In the genomic region with DNA sequence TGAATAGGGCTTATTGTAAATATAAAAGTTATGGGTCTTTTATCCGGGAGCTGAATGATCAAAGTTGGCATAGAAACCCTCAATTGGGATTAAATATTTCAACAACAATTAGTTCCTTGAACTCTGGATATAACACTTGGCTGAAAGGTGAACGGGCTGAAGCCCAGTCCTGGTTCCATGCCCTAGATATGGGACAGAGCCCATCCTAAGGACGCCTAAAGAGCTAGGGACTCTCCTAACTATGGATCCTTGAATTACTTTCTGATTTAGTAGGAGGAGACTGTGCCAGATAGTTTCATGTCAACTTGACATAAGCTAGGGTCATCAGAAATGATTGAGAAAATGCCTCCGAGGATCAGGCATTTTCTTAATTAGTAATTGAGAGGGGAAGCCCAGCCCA, we compare ENCODE assay signal across 17 mouse cellular contexts.
DNase-seq lines count a peak whose midpoint lies in the region; ATAC-seq and TF ChIP-seq lines count a peak whose summit lies in the region.
"Had no signal": no experiment of that assay in that cellular context is flagged by ENCODE, and none has a peak within 500 bp of the region (broad histone marks: within the 10 kb centered on the region; RNA-seq: fewer than 3 reads in every experiment).

No protein-coding gene starts in this region.

- H3K9me3 ChIP-seq in heart, embryonic 14.5 days (ENCODE audit: control insufficient read depth, low read length): no peaks in the 10 kb centered on the region
- no peaks in the 10 kb centered on the region for H3K9me3 ChIP-seq in lung, embryonic 14.5 days (ENCODE audit: low read depth, low read length)
- H3K9me3 ChIP-seq in embryonic facial prominence, embryonic 14.5 days (ENCODE audit: control insufficient read depth, low read length): no peaks in the 10 kb centered on the region
- H3K9me3 ChIP-seq: forebrain, embryonic 13.5 days; intestine, embryonic 15.5 days; limb, embryonic 12.5 days; liver, embryonic 15.5 days; midbrain, embryonic 15.5 days; neural tube, embryonic 12.5 days had no signal

- no peak for ATAC-seq in heart, embryonic 14.5 days (ENCODE audit: insufficient number of reproducible peaks, insufficient read depth, low FRiP score, low read depth)
- no peak for ATAC-seq in lung, embryonic 14.5 days (ENCODE audit: insufficient read depth)
- no peak for ATAC-seq in embryonic facial prominence, embryonic 14.5 days (ENCODE audit: low read depth)
- no peak for ATAC-seq in inflammation-experienced regulatory T-cells, adult 6 months
- ATAC-seq: midbrain, embryonic 15.5 days had no signal

- no peak for TF ChIP-seq CTCF in lung, embryonic 14.5 days (IDR thresholded peaks at IDR 0.05; ENCODE audit: low read depth)

- no peaks in the 10 kb centered on the region for H3K27me3 ChIP-seq in heart, embryonic 14.5 days (ENCODE audit: control insufficient read depth, insufficient read depth, low read length)
- no peaks in the 10 kb centered on the region for H3K27me3 ChIP-seq in lung, embryonic 14.5 days (ENCODE audit: insufficient read depth, low read length)
- H3K27me3 ChIP-seq in embryonic facial prominence, embryonic 14.5 days (replicated peaks; ENCODE audit: control insufficient read depth, insufficient read depth, low read length): no peaks in the 10 kb centered on the region
- H3K27me3 ChIP-seq: forebrain, embryonic 13.5 days; intestine, embryonic 15.5 days; limb, embryonic 12.5 days; liver, embryonic 15.5 days; midbrain, embryonic 15.5 days; neural tube, embryonic 12.5 days had no signal

- no peak overlapping the region for H3K9ac ChIP-seq in heart, embryonic 14.5 days (ENCODE audit: low read length)
- no peak overlapping the region for H3K9ac ChIP-seq in lung, embryonic 14.5 days
- H3K9ac ChIP-seq in embryonic facial prominence, embryonic 14.5 days (ENCODE audit: low read depth, low read length): no peak overlapping the region
- H3K9ac ChIP-seq: forebrain, embryonic 13.5 days; hindbrain, embryonic 14.5 days; intestine, embryonic 15.5 days; limb, embryonic 12.5 days; liver, embryonic 15.5 days; midbrain, embryonic 15.5 days; neural tube, embryonic 12.5 days had no signal

- DNase-seq in heart, adult 9 months (ENCODE audit: low spot score in 2 of 2): no peak
- no peak for DNase-seq in lung, embryonic 14.5 days
- no peak for DNase-seq in lung, postnatal 4 days
- DNase-seq in embryonic facial prominence, embryonic 14.5 days (ENCODE audit: low spot score): no peak
- DNase-seq in fat pad, adult 2 months (ENCODE audit: extremely low read depth, low read depth, low spot score): peak; percentile 87

- 79% methylated on average over 4 of the region's 4 CpGs for WGBS in heart, embryonic 14.5 days
- WGBS in lung, embryonic 14.5 days: 71% methylated on average over 4 of the region's 4 CpGs
- 72% methylated on average over 4 of the region's 4 CpGs for WGBS in embryonic facial prominence, embryonic 14.5 days

- H3K36me3 ChIP-seq in heart, embryonic 14.5 days (ENCODE audit: control insufficient read depth, insufficient read depth, low read length): no peaks in the 10 kb centered on the region
- no peaks in the 10 kb centered on the region for H3K36me3 ChIP-seq in lung, embryonic 14.5 days (ENCODE audit: insufficient read depth)
- H3K36me3 ChIP-seq in embryonic facial prominence, embryonic 14.5 days (ENCODE audit: control insufficient read depth, insufficient read depth, low read length): no peaks in the 10 kb centered on the region
- H3K36me3 ChIP-seq: intestine, embryonic 15.5 days; limb, embryonic 12.5 days; liver, embryonic 15.5 days; midbrain, embryonic 15.5 days; neural tube, embryonic 12.5 days had no signal

- no peak overlapping the region for H3K4me2 ChIP-seq in heart, embryonic 14.5 days (ENCODE audit: low read length)
- no peak overlapping the region for H3K4me2 ChIP-seq in lung, embryonic 14.5 days
- H3K4me2 ChIP-seq in embryonic facial prominence, embryonic 14.5 days (ENCODE audit: low read depth, low read length): no peak overlapping the region
- H3K4me2 ChIP-seq: forebrain, embryonic 13.5 days; hindbrain, embryonic 14.5 days; intestine, embryonic 15.5 days; limb, embryonic 12.5 days; liver, embryonic 15.5 days; midbrain, embryonic 15.5 days; neural tube, embryonic 12.5 days had no signal

- H3K27ac ChIP-seq in heart, embryonic 14.5 days (replicated peaks in 1 of 2; ENCODE audit: control insufficient read depth in 1 of 2, insufficient read depth in 1 of 2, low read depth in 2 of 2, low read length in 2 of 2): peak overlapping the region; percentile 50 to 61
- peak overlapping the region; percentile 78 for H3K27ac ChIP-seq in lung, embryonic 14.5 days (ENCODE audit: low read depth)
- H3K27ac ChIP-seq in embryonic facial prominence, embryonic 14.5 days (replicated peaks; ENCODE audit: low read depth, low read length): 0 out of 2 replicates have a peak overlapping the region, but pooled peaks have one; percentile 23
- H3K27ac ChIP-seq: hindbrain, embryonic 14.5 days; intestine, embryonic 15.5 days; layer of hippocampus, adult 2 months; limb, embryonic 12.5 days; liver, embryonic 15.5 days; macrophage; midbrain, embryonic 15.5 days; neural tube, embryonic 12.5 days had no signal

- H3K4me1 ChIP-seq in heart, embryonic 14.5 days (ENCODE audit: control insufficient read depth in 2 of 2, insufficient read depth in 2 of 2, low read length in 2 of 2): peaks cover 13 to 20% of the 10 kb centered on the region in 2 experiments
- peaks cover 9% of the 10 kb centered on the region for H3K4me1 ChIP-seq in lung, embryonic 14.5 days (ENCODE audit: insufficient read depth)
- peaks cover 14% of the 10 kb centered on the region for H3K4me1 ChIP-seq in embryonic facial prominence, embryonic 14.5 days (ENCODE audit: control insufficient read depth, insufficient read depth, low read length)
- H3K4me1 ChIP-seq: intestine, embryonic 15.5 days; liver, embryonic 15.5 days; midbrain, embryonic 15.5 days had no signal

- H3K4me3 ChIP-seq in heart, embryonic 14.5 days (ENCODE audit: control insufficient read depth in 1 of 2, insufficient read depth in 1 of 2, low read depth in 1 of 2, low read length in 2 of 2): no peak overlapping the region
- no peak overlapping the region for H3K4me3 ChIP-seq in lung, embryonic 14.5 days (ENCODE audit: low read depth, low read length)
- no peak overlapping the region for H3K4me3 ChIP-seq in embryonic facial prominence, embryonic 14.5 days (ENCODE audit: low read depth, low read length)
- H3K4me3 ChIP-seq: erythroblast, embryonic 14.5 days; forebrain, embryonic 13.5 days; intestine, embryonic 15.5 days; layer of hippocampus, adult 2 months; limb, embryonic 12.5 days; liver, embryonic 15.5 days; midbrain, embryonic 15.5 days; neural tube, embryonic 12.5 days had no signal

Comparison
In these comparisons a context has a peak if more than half of its experiments do, and no peak if none do; other contexts are left out.
1. H3K27ac ChIP-seq: peak in every context shown above with its lines; median percentile 78 in lung, embryonic 14.5 days; 56 in heart, embryonic 14.5 days; 23 in embryonic facial prominence, embryonic 14.5 days.